Mouse (Mus musculus): ENCODE data around the gene Atp13a3.

DNA sequence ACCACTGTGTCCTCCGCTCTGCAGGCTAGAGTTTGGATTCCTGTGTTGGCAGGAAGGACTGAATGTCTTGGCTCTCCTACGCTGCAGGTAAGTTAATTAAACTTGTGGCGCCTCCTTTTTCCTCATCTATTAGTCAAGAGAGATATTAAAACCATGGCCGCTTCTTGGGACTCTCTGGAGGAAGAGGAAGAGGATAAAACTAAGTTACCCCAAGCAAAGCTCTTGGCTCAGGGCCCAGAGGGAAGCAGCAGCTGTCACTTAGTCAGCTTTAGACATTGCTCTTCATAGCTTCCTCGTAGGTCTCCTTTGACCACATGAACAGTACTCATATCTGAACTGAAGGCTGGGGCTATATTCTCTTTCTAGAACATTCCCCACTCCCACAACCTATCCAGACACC, 10.5 kb upstream of the Atp13a3 start:
- TF ChIP-seq POLR2A (IDR thresholded peaks at IDR 0.05; ENCODE audit: extremely low read depth, insufficient read depth, low read length) (no peak), CTCF (IDR thresholded peaks at IDR 0.05; ENCODE audit: extremely low read depth, insufficient read depth, low read length) (no peak)
